Comparison of ENCODE assay signal across 28 mouse cellular contexts in genomic region chr1:136409631-136410030, GRCm38 (mm10).
"Had no signal": no experiment of that assay in that cellular context is flagged by ENCODE, and none has a peak within 500 bp of the region (broad histone marks: within the 10 kb centered on the region; RNA-seq: fewer than 3 reads in every experiment).

No protein-coding gene starts in this region.

- H3K4me1 ChIP-seq: heart, embryonic 10.5 days; heart, embryonic 12.5 days; kidney, embryonic 15.5 days; limb, embryonic 12.5 days; liver, embryonic 13.5 days had no signal

- H3K4me2 ChIP-seq: heart, embryonic 12.5 days; hindbrain, embryonic 13.5 days; hindbrain, embryonic 15.5 days; kidney, embryonic 15.5 days; limb, embryonic 12.5 days; liver, embryonic 11.5 days; liver, embryonic 13.5 days; liver, embryonic 15.5 days had no signal

- ATAC-seq: hindbrain, postnatal 0 days; intestine, embryonic 16.5 days; liver, postnatal 0 days had no signal

- DNase-seq: gastrocnemius, adult 2 months; gastrocnemius, postnatal 10 days; gastrocnemius, postnatal 25 days; heart, adult 18-20 months; heart, postnatal 14 days; heart, postnatal 36 days; kidney, adult 11 months; kidney, adult 2 months; kidney, adult 9 months; kidney, postnatal 14 days; kidney, postnatal 36 days; layer of hippocampus, adult 9-11 months; layer of hippocampus, postnatal 36 days; left cerebral cortex, postnatal 4 days; liver; liver, embryonic 13.5 days; liver, postnatal 0 days had no signal

- H3K4me3 ChIP-seq: gastrocnemius, adult 2 months; heart, embryonic 10.5 days; heart, embryonic 12.5 days; hindbrain, embryonic 13.5 days; hindbrain, embryonic 15.5 days; kidney, embryonic 15.5 days; limb, embryonic 12.5 days; liver, embryonic 13.5 days; liver, embryonic 15.5 days had no signal

- H3K9ac ChIP-seq: heart, embryonic 12.5 days; hindbrain, embryonic 13.5 days; hindbrain, embryonic 15.5 days; kidney, embryonic 15.5 days; limb, embryonic 12.5 days; liver, embryonic 13.5 days; liver, embryonic 15.5 days; liver, postnatal 0 days had no signal

- H3K27ac ChIP-seq: gastrocnemius, adult 2 months; heart, embryonic 10.5 days; hindbrain, embryonic 13.5 days; hindbrain, embryonic 15.5 days; hindbrain, postnatal 0 days; kidney, embryonic 15.5 days; kidney, postnatal 0 days; limb, embryonic 12.5 days; liver, embryonic 13.5 days; liver, embryonic 15.5 days had no signal

- H3K27me3 ChIP-seq: heart, embryonic 12.5 days; hindbrain, embryonic 13.5 days; hindbrain, embryonic 15.5 days; kidney, embryonic 15.5 days; limb, embryonic 12.5 days; liver, embryonic 13.5 days; liver, embryonic 15.5 days had no signal

- H3K9me3 ChIP-seq: heart, embryonic 10.5 days; hindbrain, embryonic 13.5 days; hindbrain, embryonic 15.5 days; kidney, embryonic 15.5 days; liver, embryonic 13.5 days; liver, embryonic 15.5 days had no signal

- H3K36me3 ChIP-seq: heart, embryonic 10.5 days; heart, embryonic 12.5 days; hindbrain, embryonic 13.5 days; hindbrain, embryonic 15.5 days; kidney, embryonic 15.5 days; limb, embryonic 12.5 days; liver, embryonic 13.5 days; liver, embryonic 15.5 days had no signal
